Mouse (Mus musculus): ENCODE data around the gene Pidd1.

Gene Pidd1

GRCm38 (mm10) chr7:141472226-141472625, 28.4 kb upstream of the Pidd1 start:
- no peak for DNase-seq

- DNase-seq = no peak
These were observed 27.4 kb upstream of the Pidd1 start for GRCm38 (mm10) chr7:141471236-141471635.

GRCm38 (mm10) chr7:141470637-141470944, 26.8 kb upstream of the Pidd1 start:
- DNase-seq = no peak

- DNase-seq = no peak
These were observed 26.2 kb upstream of the Pidd1 start for GRCm38 (mm10) chr7:141469901-141470636.

GRCm38 (mm10) chr7:141469352-141469751, 25.5 kb upstream of the Pidd1 start:
- no peak for DNase-seq

GRCm38 (mm10) chr7:141468522-141469211, 24.8 kb upstream of the Pidd1 start:
- DNase-seq = no peak

GRCm38 (mm10) chr7:141468164-141468521, 24.3 kb upstream of the Pidd1 start:
- no peak for DNase-seq

- DNase-seq = no peak
These were observed 23.6 kb upstream of the Pidd1 start, which contains the start of gene Cd151 for GRCm38 (mm10) chr7:141467230-141468030. Gene Cd151 (plus strand): TSS chr7:141467392.

GRCm38 (mm10) chr7:141466607-141467148, 22.9 kb upstream of the Pidd1 start:
- DNase-seq = no peak

GRCm38 (mm10) chr7:141466045-141466394, 22.2 kb upstream of the Pidd1 start:
- DNase-seq = no peak

GRCm38 (mm10) chr7:141465388-141466044, 21.7 kb upstream of the Pidd1 start:
- no peak for DNase-seq

- DNase-seq = no peak
These were observed 20.9 kb upstream of the Pidd1 start for GRCm38 (mm10) chr7:141464603-141465201.

- no peak for DNase-seq
These were observed 20.2 kb upstream of the Pidd1 start for GRCm38 (mm10) chr7:141463824-141464602.

- DNase-seq = no peak
These were observed 18.6 kb upstream of the Pidd1 start for GRCm38 (mm10) chr7:141462333-141462821.

- DNase-seq = no peak
These were observed 17.9 kb upstream of the Pidd1 start for GRCm38 (mm10) chr7:141461521-141462332.

- no peak for DNase-seq
These were observed 16.7 kb upstream of the Pidd1 start, which contains the start of gene Cracr2b for GRCm38 (mm10) chr7:141460391-141461113. Gene Cracr2b (plus strand): TSS chr7:141461094.

GRCm38 (mm10) chr7:141460001-141460390, 16.2 kb upstream of the Pidd1 start:
- no peak for DNase-seq

- peak; percentile 88 for DNase-seq
These were observed 15.5 kb upstream of the Pidd1 start for GRCm38 (mm10) chr7:141459301-141459711.

GRCm38 (mm10) chr7:141458661-141459060, 14.8 kb upstream of the Pidd1 start:
- DNase-seq = no peak

Data from cerebellum, adult 9-10 months (tissue).